Mouse (Mus musculus) lung, postnatal 0 days (tissue): ENCODE data around the gene Tulp3. TPM values are rescaled to one million over a fixed set of nuclear protein-coding genes. Genes with fewer than 3 reads are reported as not detected.

Experiments
- ATAC-seq: fragments of 200-750 bp; cut with Nextera tagmentation; 2 replicates; pipeline ENCODE4 v1.8.0; 2017; ENCODE audit warnings: moderate library complexity
- DNase-seq: peaks from one replicate; pipeline ENCODE4 v3.0.0-alpha.2; 2016; ENCODE audit warnings: low spot score
- H3K27ac ChIP-seq: fragments of 300-500 bp; sonication (generic); 2 replicates; pipeline ENCODE4 v1.5.1; 2014; ENCODE audit warnings: antibody characterized with exemption, mild to moderate bottlenecking, low read length, mixed read lengths
- H3K27me3 ChIP-seq: fragments of 300-500 bp; sonication (generic); replicated peaks from 2 replicates; pipeline ENCODE4 v1.6.1; 2014; ENCODE audit warnings: low read length, mixed read lengths; ENCODE audit not compliant: insufficient read depth
- H3K36me3 ChIP-seq: fragments of 300-500 bp; sonication (generic); 2 replicates; pipeline ENCODE4 v1.6.1; 2014; ENCODE audit warnings: low read length, mixed read lengths; ENCODE audit not compliant: insufficient read depth
- H3K4me1 ChIP-seq: fragments of 300-500 bp; sonication (generic); 2 replicates; pipeline ENCODE4 v1.6.1; 2014; ENCODE audit warnings: antibody characterized with exemption, low read depth, low read length, mixed read lengths; ENCODE audit not compliant: insufficient read depth
- H3K4me2 ChIP-seq: fragments of 300-500 bp; sonication (generic); replicated peaks from 2 replicates; pipeline ENCODE4 v1.6.1; 2014; ENCODE audit warnings: low read depth, mild to moderate bottlenecking, low read length, moderate library complexity, mixed read lengths
- H3K4me3 ChIP-seq: fragments of 300-500 bp; sonication (generic); 2 replicates; pipeline ENCODE4 v1.5.1; 2014; ENCODE audit warnings: low read depth, low read length
- H3K9ac ChIP-seq: fragments of 300-500 bp; sonication (generic); replicated peaks from 2 replicates; pipeline ENCODE4 v1.6.1; 2014; ENCODE audit warnings: low read depth, mild to moderate bottlenecking
- H3K9me3 ChIP-seq: fragments of 300-500 bp; sonication (generic); 2 replicates; pipeline ENCODE4 v1.6.1; 2016; ENCODE audit warnings: low read length, mixed read lengths
- CTCF ChIP-seq: IDR thresholded peaks from 2 replicates; pipeline ENCODE4 v1.5.1; 2016; ENCODE audit warnings: antibody characterized with exemption, mild to moderate bottlenecking
- EP300 ChIP-seq: IDR thresholded peaks from 2 replicates; pipeline ENCODE4 v1.6.1; 2016; ENCODE audit warnings: antibody characterized with exemption, mild to moderate bottlenecking, control low read depth
- WGBS: fragments of 180-500 bp; shearing (Covaris S2); extraction: QIAGEN DNeasy Blood & Tissue Kit; methylation state at CpG from one replicate; pipeline ENCODE4 v1.1.7; 2014; 5-methylcytosine and 5-hydroxymethylcytosine counted together
- polyA plus RNA-seq: library from polyadenylated mRNA; unstranded; fragments of >200 nt; fragmentation: Nextera tagmentation; extraction: Ambion mirVana; gene quantifications from 2 replicates; pipeline ENCODE4 v1.2.1, GENCODE M21; 2015

Tulp3 gene
- polyA plus RNA-seq, 1 experiment from 2014 or later = 9.5 TPM

DNA sequence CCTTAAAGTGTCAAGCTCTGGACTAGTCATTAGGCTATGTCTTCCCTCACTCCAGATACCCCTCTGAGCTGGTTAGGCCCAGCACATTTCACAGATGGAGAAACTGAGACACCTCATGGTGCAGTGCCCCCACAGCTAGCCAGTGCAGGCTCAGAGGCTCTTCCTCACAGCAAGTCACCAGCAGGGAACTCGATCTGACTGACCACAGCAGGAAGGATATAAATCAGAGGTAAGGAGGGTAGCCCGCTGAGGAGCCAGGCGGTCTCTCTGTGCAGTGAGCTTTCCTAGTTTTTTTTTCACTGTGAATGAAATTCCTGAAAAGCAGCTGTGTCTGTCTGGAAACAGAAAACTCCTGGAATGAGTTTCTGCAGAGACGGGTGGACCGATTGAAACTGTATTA, 76.0 kb downstream of the Tulp3 start:
- ATAC-seq (no peak), DNase-seq (no peak)
- H3K4me2 ChIP-seq = no peak overlapping the region
- no peak overlapping the region for H3K27ac ChIP-seq
- no peak overlapping the region for H3K4me3 ChIP-seq
- H3K36me3 ChIP-seq = no peaks in the 10 kb centered on the region
- H3K9ac ChIP-seq = no peak overlapping the region
- 46% methylated on average over 5 of the region's 5 CpGs for WGBS
- TF ChIP-seq CTCF (no peak), EP300 (no peak)
- no peaks in the 10 kb centered on the region for H3K27me3 ChIP-seq
- H3K9me3 ChIP-seq = no peaks in the 10 kb centered on the region
- peaks cover 8% of the 10 kb centered on the region; the same call in 1 of the 2 replicates for H3K4me1 ChIP-seq

DNA sequence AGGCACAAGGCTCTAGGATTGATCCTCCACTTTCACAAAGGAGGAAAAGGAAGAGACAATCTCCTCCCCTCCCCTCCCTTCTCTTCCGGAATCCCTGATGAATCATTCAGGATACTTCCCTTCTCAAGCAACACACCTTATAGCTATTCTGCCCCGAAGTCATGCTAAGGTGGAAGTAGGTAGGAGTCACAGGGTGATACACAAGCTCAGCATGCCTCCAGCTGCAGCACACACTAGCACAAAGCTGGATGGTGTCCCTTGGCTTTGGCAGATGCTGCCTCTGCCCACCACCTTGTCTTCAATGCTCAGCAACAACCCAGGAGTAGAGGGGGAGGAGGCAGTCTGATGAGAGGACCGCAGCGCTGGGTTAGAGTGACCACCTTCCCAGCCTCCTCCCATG, 76.6 kb downstream of the Tulp3 start:
- peaks cover 8% of the 10 kb centered on the region; the same call in 1 of the 2 replicates for H3K4me1 ChIP-seq
- no peak overlapping the region for H3K4me3 ChIP-seq
- no peak for DNase-seq
- H3K4me2 ChIP-seq = no peak overlapping the region
- WGBS = 69% methylated on average over 3 of the region's 4 CpGs
- no peak for ATAC-seq
- H3K27me3 ChIP-seq = no peaks in the 10 kb centered on the region
- H3K36me3 ChIP-seq = no peaks in the 10 kb centered on the region
- H3K9ac ChIP-seq = no peak overlapping the region
- H3K27ac ChIP-seq = no peak overlapping the region
- no peak for TF ChIP-seq CTCF
- TF ChIP-seq EP300 = no peak
- H3K9me3 ChIP-seq = no peaks in the 10 kb centered on the region

DNA sequence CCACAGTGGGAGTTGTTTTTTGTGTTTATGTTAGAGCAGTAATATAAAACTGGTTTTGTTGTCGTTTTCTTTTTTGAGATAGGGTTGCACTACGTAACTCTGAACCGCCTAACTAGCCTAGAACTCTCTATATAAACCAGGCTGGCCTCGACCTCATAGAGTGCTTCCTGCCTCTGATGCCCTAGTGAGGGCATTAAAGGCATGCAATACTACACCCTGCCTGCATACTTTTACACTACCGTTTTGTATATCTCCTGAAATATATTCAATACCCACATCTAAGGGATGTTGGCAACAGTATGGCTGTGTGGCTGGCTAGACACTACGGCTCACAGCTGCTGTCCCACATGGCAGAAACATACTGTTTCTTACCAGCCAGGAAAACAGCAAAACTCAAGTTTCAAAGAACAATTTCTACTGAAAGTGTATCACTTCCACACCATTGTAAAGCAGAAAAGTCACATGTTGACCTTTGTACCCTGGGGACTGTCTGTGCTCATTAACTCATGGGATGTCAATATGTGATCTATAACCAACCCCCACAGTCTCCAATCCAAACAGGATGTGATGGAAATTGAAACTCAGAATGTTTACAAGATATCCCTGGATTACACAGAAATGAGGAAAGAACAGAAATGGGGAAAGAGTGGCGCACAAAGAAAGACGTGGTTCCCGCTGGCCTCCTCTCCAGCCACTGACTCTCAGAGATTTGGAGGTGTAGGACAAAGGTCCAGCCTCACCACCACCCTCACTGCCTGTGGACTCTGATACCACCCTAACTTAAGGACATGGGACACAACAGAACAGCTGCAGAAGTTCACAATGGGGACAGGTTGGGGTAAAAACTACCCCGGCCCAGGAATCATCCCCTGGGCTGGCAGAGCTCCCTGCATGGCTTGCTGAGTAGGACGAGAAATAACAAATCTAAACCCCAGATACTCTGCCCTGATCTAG, 78.2 kb downstream of the Tulp3 start:
- ATAC-seq (no peak), DNase-seq (no peak)
- H3K9ac ChIP-seq = no peak overlapping the region
- no peak for TF ChIP-seq EP300
- no peak for TF ChIP-seq CTCF
- no peak overlapping the region for H3K4me2 ChIP-seq
- H3K9me3 ChIP-seq = no peaks in the 10 kb centered on the region
- H3K27me3 ChIP-seq = no peaks in the 10 kb centered on the region
- 0 out of 2 replicates have a peak overlapping the region, but pooled peaks have one; percentile 14 for H3K27ac ChIP-seq
- no peak overlapping the region for H3K4me3 ChIP-seq
- no peaks in the 10 kb centered on the region for H3K36me3 ChIP-seq
- 69% methylated on average over 11 of the region's 11 CpGs for WGBS
- peaks cover 8% of the 10 kb centered on the region; the same call in 1 of the 2 replicates for H3K4me1 ChIP-seq

DNA sequence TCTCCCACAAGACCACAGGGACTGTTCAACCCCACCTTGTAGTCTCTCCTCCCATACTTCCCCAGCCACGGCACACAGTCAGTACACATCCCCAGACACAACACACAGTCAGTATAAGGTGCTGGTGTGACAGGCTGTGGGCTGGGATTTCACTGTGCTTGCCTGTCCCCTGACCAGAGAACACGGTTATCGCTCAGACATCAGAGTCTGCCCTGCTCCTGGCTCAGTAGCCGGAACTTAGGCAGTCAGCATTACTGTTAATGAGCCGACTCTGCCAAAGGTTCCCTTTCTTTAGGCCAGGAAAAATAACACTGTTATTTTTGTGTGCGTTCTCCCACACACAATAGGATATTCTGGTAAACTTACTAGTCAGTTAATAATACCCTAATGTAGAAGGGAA, 79.3 kb downstream of the Tulp3 start:
- ATAC-seq = no peak
- H3K27me3 ChIP-seq = no peaks in the 10 kb centered on the region
- no peak overlapping the region for H3K4me2 ChIP-seq
- TF ChIP-seq CTCF (no peak), EP300 (no peak)
- H3K9me3 ChIP-seq = no peaks in the 10 kb centered on the region
- WGBS = 89% methylated on average over 6 of the region's 6 CpGs
- H3K4me1 ChIP-seq = peaks cover 8% of the 10 kb centered on the region; the same call in 1 of the 2 replicates
- no peak for DNase-seq
- no peak overlapping the region for H3K4me3 ChIP-seq
- no peaks in the 10 kb centered on the region for H3K36me3 ChIP-seq
- no peak overlapping the region for H3K27ac ChIP-seq
- H3K9ac ChIP-seq = no peak overlapping the region

DNA sequence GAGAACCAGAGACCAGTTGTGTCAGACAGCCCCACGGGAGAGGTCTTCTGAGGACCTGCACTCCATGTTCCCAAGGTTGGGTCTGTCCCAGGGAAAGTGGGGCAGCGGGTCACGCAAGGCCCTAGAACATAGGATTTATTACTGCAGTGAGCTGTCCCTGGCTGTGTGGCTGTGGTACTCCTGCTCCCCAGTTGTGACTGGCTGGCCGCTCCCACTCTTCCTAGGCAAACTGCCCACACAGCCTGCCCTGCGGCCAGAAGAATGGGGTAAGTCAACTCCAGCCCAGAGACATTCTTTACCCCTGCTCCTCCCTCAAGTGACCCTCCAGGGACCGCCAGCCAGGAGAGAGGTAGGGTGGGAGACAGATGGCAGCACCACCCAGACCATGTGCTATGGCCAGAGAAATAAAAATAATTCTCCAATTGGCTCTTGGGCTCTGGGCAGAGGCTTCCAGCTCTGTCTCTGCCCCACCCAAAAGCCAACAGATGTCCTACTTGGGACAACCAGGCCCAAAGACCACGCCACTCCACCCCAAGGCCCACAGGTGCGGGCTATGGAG, 80.1 kb downstream of the Tulp3 start:
- Histone ChIP-seq H3K4me2 (no peak overlapping the region), H3K27ac (peak overlapping the region; percentile 32; the same call in 1 of the 2 replicates), H3K27me3 (no peaks in the 10 kb centered on the region), H3K4me3 (no peak overlapping the region), H3K4me1 (peaks cover 5% of the 10 kb centered on the region; the same call in 1 of the 2 replicates), H3K36me3 (no peaks in the 10 kb centered on the region), H3K9me3 (no peaks in the 10 kb centered on the region), H3K9ac (no peak overlapping the region)
- TF ChIP-seq EP300 (no peak), CTCF (no peak)
- WGBS = 67% methylated on average over 8 of the region's 8 CpGs
- peak; percentile 57 for DNase-seq
- peak; percentile 77 for ATAC-seq

DNA sequence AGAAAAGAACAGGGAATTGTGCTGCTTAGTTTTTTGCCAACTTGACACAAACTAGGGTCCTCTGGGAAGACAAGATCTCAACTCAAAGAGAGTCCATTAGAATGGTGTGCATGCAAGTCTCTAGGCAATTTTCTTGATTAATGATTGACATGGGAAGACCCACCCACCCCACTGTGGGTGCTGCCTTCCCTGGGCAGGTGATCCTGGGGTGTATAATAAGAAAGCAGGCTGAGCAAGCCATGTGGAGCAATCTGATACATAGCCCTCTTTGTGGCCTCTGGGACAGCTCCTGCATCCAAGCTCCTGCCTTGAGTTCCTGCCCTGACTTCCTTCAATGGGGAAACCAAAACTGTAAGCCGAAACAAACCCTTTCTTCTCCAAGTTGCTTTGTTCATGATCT, 82.1 kb downstream of the Tulp3 start:
- ATAC-seq (no peak), DNase-seq (no peak)
- WGBS = 74% methylated on average over 1 of the region's 1 CpGs
- Histone ChIP-seq H3K4me1 (no peaks in the 10 kb centered on the region; the same call in 1 of the 2 replicates), H3K9ac (no peak overlapping the region), H3K27ac (no peak overlapping the region), H3K36me3 (no peaks in the 10 kb centered on the region), H3K4me2 (no peak overlapping the region), H3K4me3 (no peak overlapping the region), H3K27me3 (no peaks in the 10 kb centered on the region), H3K9me3 (no peaks in the 10 kb centered on the region)
- no peak for TF ChIP-seq EP300
- no peak for TF ChIP-seq CTCF
